In the genomic region with DNA sequence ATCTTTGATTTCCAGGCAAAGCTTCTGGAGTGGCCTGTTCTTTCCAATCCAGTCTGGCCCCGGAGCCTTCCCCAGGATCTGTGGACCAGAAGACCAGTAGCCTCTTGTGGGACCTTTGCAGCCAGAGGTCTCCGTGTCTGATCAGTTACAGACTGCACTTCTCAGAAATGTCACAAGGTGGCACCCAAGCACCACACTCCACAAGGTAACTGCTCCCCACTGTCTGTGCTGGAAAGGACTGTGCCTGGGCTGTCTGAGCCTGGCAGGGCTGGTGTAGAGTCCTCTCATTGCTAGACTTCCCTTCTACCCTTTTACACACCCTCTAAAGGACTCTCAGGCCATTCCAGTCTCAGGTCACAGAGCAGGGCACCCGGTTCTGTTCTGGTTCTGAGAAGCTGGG, we compare ENCODE assay signal across 9 mouse cellular contexts. TPM values are rescaled to one million over a fixed set of nuclear protein-coding genes. Genes with fewer than 3 reads are reported as not detected.
DNase-seq lines count a peak whose midpoint lies in the region; ATAC-seq and TF ChIP-seq lines count a peak whose summit lies in the region.
"Had no signal": no experiment of that assay in that cellular context is flagged by ENCODE, and none has a peak within 500 bp of the region (broad histone marks: within the 10 kb centered on the region; RNA-seq: fewer than 3 reads in every experiment).

No protein-coding gene starts in this region.

- TF ChIP-seq CTCF in ES-Bruce4 (IDR thresholded peaks at IDR 0.05; ENCODE audit: low read depth, low read length), result peak; percentile 88
- peak; percentile 95 for TF ChIP-seq CTCF in lung, adult 2 months (IDR thresholded peaks at IDR 0.05; ENCODE audit: insufficient read depth, low read length)

- H3K9me3 ChIP-seq in ES-Bruce4 (replicated peaks; ENCODE audit: control insufficient read depth, insufficient read depth, low read length, poor library complexity, severe bottlenecking), result no peaks in the 10 kb centered on the region
- H3K9me3 ChIP-seq in forebrain, embryonic 12.5 days, result no peaks in the 10 kb centered on the region

- H3K4me2 ChIP-seq in forebrain, embryonic 12.5 days, result no peak overlapping the region

- no peaks in the 10 kb centered on the region for H3K4me1 ChIP-seq in ES-Bruce4 (ENCODE audit: control insufficient read depth, insufficient read depth, low read length)
- H3K4me1 ChIP-seq in forebrain, embryonic 12.5 days, result no peaks in the 10 kb centered on the region
- H3K4me1 ChIP-seq in lung, adult 2 months (ENCODE audit: control insufficient read depth, insufficient read depth, low read length), result no peaks in the 10 kb centered on the region

- no peak overlapping the region for H3K4me3 ChIP-seq in ES-Bruce4 (ENCODE audit: low read depth, low read length)
- H3K4me3 ChIP-seq in forebrain, embryonic 12.5 days (replicated peaks), result no peak overlapping the region
- H3K4me3 ChIP-seq in lung, adult 2 months (replicated peaks; ENCODE audit: extremely low read depth, low read depth, low read length), result no peak overlapping the region

- no peak for TF ChIP-seq EP300 in ES-Bruce4 (IDR thresholded peaks at IDR 0.05; ENCODE audit: insufficient read depth, low read depth, low read length)

- TF ChIP-seq POLR2A in ES-Bruce4 (IDR thresholded peaks at IDR 0.05; ENCODE audit: insufficient read depth, low read length), result no peak
- no peak for TF ChIP-seq POLR2A in lung, adult 2 months (IDR thresholded peaks at IDR 0.05; ENCODE audit: borderline replicate concordance, extremely low read depth, low read depth, low read length)

- DNase-seq in c-Kit-positive CD71-positive TER-119-negative erythroid progenitor cells, embryonic 14.5 days (ENCODE audit: low read depth), result peak; percentile 47
- DNase-seq in heart, postnatal 4 days, result peak; percentile 80
- DNase-seq in layer of hippocampus, adult 18-20 months (ENCODE audit: low spot score in 2 of 2), result peak; percentile 23 to 87
- DNase-seq in lung, adult 2 months, result peak; percentile 68
- peak; percentile 23 for DNase-seq in ovary, adult 18-20 months (ENCODE audit: low spot score)
- DNase-seq in thymus, adult 18-20 months, result peak; percentile 18 to 22

- ATAC-seq in forebrain, embryonic 12.5 days (ENCODE audit: low FRiP score), result peak; percentile 80

- no peaks in the 10 kb centered on the region for H3K36me3 ChIP-seq in ES-Bruce4 (ENCODE audit: control insufficient read depth, insufficient read depth, low read length, poor library complexity, severe bottlenecking)
- no peaks in the 10 kb centered on the region for H3K36me3 ChIP-seq in forebrain, embryonic 12.5 days (replicated peaks)

- WGBS in forebrain, embryonic 12.5 days, result 48% methylated on average over 3 of the region's 3 CpGs
- WGBS in lung, adult 2 months, result 38% methylated on average over 3 of the region's 3 CpGs

- H3K27ac ChIP-seq in ES-Bruce4 (ENCODE audit: insufficient read depth, low read length), result no peak overlapping the region
- no peak overlapping the region for H3K27ac ChIP-seq in forebrain, embryonic 12.5 days

- no peak overlapping the region for H3K9ac ChIP-seq in ES-Bruce4 (ENCODE audit: low read depth, poor library complexity, severe bottlenecking)
- H3K9ac ChIP-seq in forebrain, embryonic 12.5 days, result no peak overlapping the region

- no peaks in the 10 kb centered on the region for H3K27me3 ChIP-seq in ES-Bruce4 (ENCODE audit: control insufficient read depth, insufficient read depth, low read length, poor library complexity, severe bottlenecking)
- H3K27me3 ChIP-seq in forebrain, embryonic 12.5 days, result peaks cover 6% of the 10 kb centered on the region

RNA-seq across cellular contexts. Expression of gene Olfr545, which starts 7.5 kb away (rescaled TPM):
- not detected in 2 replicates for polyA plus RNA-seq in ES-Bruce4 (2011; ENCODE audit: insufficient read depth, insufficient read length, low read depth, missing spikeins)
- polyA plus RNA-seq in forebrain, embryonic 12.5 days (2016; fragmentation: Nextera tagmentation; extraction: Ambion mirVana), result 0.32 TPM in 1 of 2 replicates, not detected in the other
- total RNA-seq in heart, postnatal 4 days (2021), result not detected
- not detected for total RNA-seq in layer of hippocampus, adult 18-20 months (2021)
- not detected in 2 replicates for polyA plus RNA-seq in lung, adult 2 months (2012; rRNA removed)
- polyA plus RNA-seq: heart, embryonic 14.5 days had no signal

RNA-seq across cellular contexts. Expression of gene Olfr544, which starts 18.7 kb away (rescaled TPM):
- not detected in 2 replicates for polyA plus RNA-seq in ES-Bruce4 (2011; ENCODE audit: insufficient read depth, insufficient read length, low read depth, missing spikeins)
- 0.10 and 0.14 TPM in 2 replicates for polyA plus RNA-seq in forebrain, embryonic 12.5 days (2016; fragmentation: Nextera tagmentation; extraction: Ambion mirVana)
- not detected for total RNA-seq in heart, postnatal 4 days (2021)
- not detected for total RNA-seq in layer of hippocampus, adult 18-20 months (2021)
- polyA plus RNA-seq in lung, adult 2 months (2012; rRNA removed), result not detected in 2 replicates

RNA-seq across cellular contexts. Expression of gene Olfr543, which starts 25.4 kb away (rescaled TPM):
- polyA plus RNA-seq in ES-Bruce4 (2011; ENCODE audit: insufficient read depth, insufficient read length, low read depth, missing spikeins), result not detected in 2 replicates
- 0.45 and 0.89 TPM in 2 replicates for polyA plus RNA-seq in forebrain, embryonic 12.5 days (2016; fragmentation: Nextera tagmentation; extraction: Ambion mirVana)
- total RNA-seq in heart, postnatal 4 days (2021), result not detected
- total RNA-seq in layer of hippocampus, adult 18-20 months (2021), result not detected
- not detected in 2 replicates for polyA plus RNA-seq in lung, adult 2 months (2012; rRNA removed)

RNA-seq across cellular contexts. Expression of gene Olfr547, which starts 27.7 kb away (rescaled TPM):
- polyA plus RNA-seq in ES-Bruce4 (2011; ENCODE audit: insufficient read depth, insufficient read length, low read depth, missing spikeins), result not detected in 2 replicates
- not detected in 2 replicates for polyA plus RNA-seq in forebrain, embryonic 12.5 days (2016; fragmentation: Nextera tagmentation; extraction: Ambion mirVana)
- total RNA-seq in heart, postnatal 4 days (2021), result not detected
- total RNA-seq in layer of hippocampus, adult 18-20 months (2021), result not detected
- polyA plus RNA-seq in lung, adult 2 months (2012; rRNA removed), result not detected in 2 replicates
- polyA plus RNA-seq: heart, embryonic 14.5 days had no signal

RNA-seq across cellular contexts. Expression of gene Olfr548-ps1, which starts 33.8 kb away (rescaled TPM):
- not detected in 2 replicates for polyA plus RNA-seq in ES-Bruce4 (2011; ENCODE audit: insufficient read depth, insufficient read length, low read depth, missing spikeins)
- not detected in 2 replicates for polyA plus RNA-seq in forebrain, embryonic 12.5 days (2016; fragmentation: Nextera tagmentation; extraction: Ambion mirVana)
- total RNA-seq in heart, postnatal 4 days (2021), result not detected
- total RNA-seq in layer of hippocampus, adult 18-20 months (2021), result not detected
- polyA plus RNA-seq in lung, adult 2 months (2012; rRNA removed), result not detected in 2 replicates
- polyA plus RNA-seq: heart, embryonic 14.5 days had no signal

Comparison
In these comparisons a context has a peak if more than half of its experiments do, and no peak if none do; other contexts are left out.
1. DNase-seq: peak in every context shown above with its lines; median percentile 80 in heart, postnatal 4 days; 68 in lung, adult 2 months; 55 in layer of hippocampus, adult 18-20 months; 47 in c-Kit-positive CD71-positive TER-119-negative erythroid progenitor cells, embryonic 14.5 days; 23 in ovary, adult 18-20 months; 20 in thymus, adult 18-20 months.